Comparison of ENCODE assay signal across 30 mouse cellular contexts in the genomic region with DNA sequence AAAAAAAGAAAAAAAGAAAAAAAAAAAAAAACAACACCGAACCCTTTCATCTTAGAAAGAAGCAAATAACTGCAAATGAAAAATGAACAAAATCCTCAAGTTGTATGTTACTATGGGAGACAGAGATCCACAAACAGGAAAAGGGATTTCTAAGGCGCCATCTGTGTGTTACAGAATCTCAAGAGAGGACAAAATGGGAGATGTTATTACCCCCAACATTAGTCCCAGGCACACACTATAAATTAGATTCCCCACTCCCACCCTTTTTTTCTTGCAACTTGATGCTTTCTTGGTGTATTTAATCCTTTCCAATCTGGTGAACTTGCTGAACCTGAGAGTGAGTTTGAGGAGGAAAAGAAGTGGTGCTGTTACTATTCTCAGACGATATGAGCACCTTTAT.
"Had no signal": no experiment of that assay in that cellular context is flagged by ENCODE, and none has a peak within 500 bp of the region (broad histone marks: within the 10 kb centered on the region; RNA-seq: fewer than 3 reads in every experiment).

No protein-coding gene starts in this region.

- DNase-seq: left cerebral cortex, postnatal 4 days; liver; liver, embryonic 13.5 days; liver, postnatal 0 days; lung, adult 18-20 months; lung, adult 2 months; lung, embryonic 14.5 days; lung, postnatal 10 days; lung, postnatal 14 days; lung, postnatal 36 days; lung, postnatal 4 days; midbrain, embryonic 14.5 days had no signal

- H3K4me2 ChIP-seq: limb, embryonic 13.5 days; limb, embryonic 15.5 days; liver, embryonic 11.5 days; liver, embryonic 12.5 days; liver, embryonic 13.5 days; liver, embryonic 15.5 days; lung, embryonic 14.5 days; lung, embryonic 15.5 days; midbrain, embryonic 12.5 days; midbrain, embryonic 13.5 days; neural tube, embryonic 12.5 days had no signal

- H3K9me3 ChIP-seq: limb, embryonic 10.5 days; limb, embryonic 12.5 days; limb, embryonic 13.5 days; limb, embryonic 15.5 days; liver, embryonic 12.5 days; liver, embryonic 13.5 days; liver, embryonic 15.5 days; lung, embryonic 15.5 days; midbrain, embryonic 10.5 days; midbrain, embryonic 12.5 days; midbrain, embryonic 13.5 days; neural tube, embryonic 12.5 days had no signal

- H3K27me3 ChIP-seq: limb, embryonic 15.5 days; liver, embryonic 12.5 days; liver, embryonic 13.5 days; liver, embryonic 15.5 days; lung, embryonic 15.5 days; midbrain, embryonic 12.5 days; midbrain, embryonic 13.5 days; neural tube, embryonic 12.5 days had no signal

- ATAC-seq: liver, embryonic 12.5 days; liver, postnatal 0 days; lung, postnatal 0 days; midbrain, embryonic 13.5 days; midbrain, embryonic 16.5 days had no signal

- H3K36me3 ChIP-seq: limb, embryonic 10.5 days; limb, embryonic 12.5 days; limb, embryonic 13.5 days; limb, embryonic 15.5 days; liver, embryonic 12.5 days; liver, embryonic 13.5 days; liver, embryonic 15.5 days; lung, embryonic 15.5 days; midbrain, embryonic 10.5 days; midbrain, embryonic 12.5 days; midbrain, embryonic 13.5 days; neural tube, embryonic 12.5 days had no signal

- H3K9ac ChIP-seq: limb, embryonic 12.5 days; limb, embryonic 13.5 days; limb, embryonic 15.5 days; liver, embryonic 12.5 days; liver, embryonic 13.5 days; liver, embryonic 14.5 days; liver, embryonic 15.5 days; liver, postnatal 0 days; lung, embryonic 14.5 days; lung, embryonic 15.5 days; midbrain, embryonic 12.5 days; midbrain, embryonic 13.5 days; neural tube, embryonic 12.5 days had no signal

- H3K4me3 ChIP-seq: limb, embryonic 10.5 days; limb, embryonic 12.5 days; limb, embryonic 13.5 days; limb, embryonic 15.5 days; liver, embryonic 12.5 days; liver, embryonic 13.5 days; liver, embryonic 15.5 days; lung, embryonic 15.5 days; megakaryocyte, embryonic 14.5 days; midbrain, embryonic 10.5 days; midbrain, embryonic 12.5 days; midbrain, embryonic 13.5 days; myocyte; neural tube, embryonic 12.5 days had no signal

- H3K4me1 ChIP-seq: liver, embryonic 15.5 days; megakaryocyte, embryonic 14.5 days had no signal

- H3K27ac ChIP-seq: limb, embryonic 12.5 days; limb, embryonic 13.5 days; limb, embryonic 15.5 days; liver, embryonic 12.5 days; liver, embryonic 13.5 days; liver, embryonic 14.5 days; liver, embryonic 15.5 days; lung, embryonic 15.5 days; macrophage; midbrain, embryonic 10.5 days; midbrain, embryonic 12.5 days; midbrain, embryonic 13.5 days; neural tube, embryonic 12.5 days had no signal
